Mouse (Mus musculus): ENCODE data around the gene Hapln4. TPM values are rescaled to one million over a fixed set of nuclear protein-coding genes. Genes with fewer than 3 reads are reported as not detected.

Gene Hapln4
- 0.31 and 0.65 TPM in 2 replicates for polyA plus RNA-seq (2012; rRNA removed; ENCODE audit: low replicate concordance)

GRCm38 (mm10) chr8:70083285-70083684 is at the start of gene Hapln4:
Gene Hapln4 (plus strand): TSS chr8:70083457.

GRCm38 (mm10) chr8:70042583-70043455 is 40.4 kb upstream of the Hapln4 start, which contains the start of the genes Mau2 and Sugp1:
Gene Mau2 (minus strand): TSS chr8:70042734.
Gene Sugp1 (plus strand): TSS chr8:70042813.

GRCm38 (mm10) chr8:70072441-70073069 is 10.7 kb upstream of the Hapln4 start, which contains the start of gene Tm6sf2:
Gene Tm6sf2 (plus strand): TSS chr8:70072924.

GRCm38 (mm10) chr8:70120667-70121066 is 37.4 kb downstream of the Hapln4 start, which contains the start of gene Ncan:
Gene Ncan (minus strand): TSS chr8:70120873.

GRCm38 (mm10) chr8:70131166-70131883 is 48.1 kb downstream of the Hapln4 start, which contains the start of gene Nr2c2ap:
Gene Nr2c2ap (plus strand): TSS chr8:70131333.

GRCm38 (mm10) chr8:70139026-70139857 is 56.0 kb downstream of the Hapln4 start, which contains the start of the genes Rfxank, Borcs8 and Mef2b:
Gene Rfxank (minus strand): TSS chr8:70139154.
Gene Borcs8 (plus strand): TSS chr8:70139499.
Gene Mef2b (plus strand): TSS chr8:70139711.

Other genes with a start within 250 kb of the Hapln4 start
- gene Cilp2, start 195.8 kb upstream of the Hapln4 start, polyA plus RNA-seq (2012; rRNA removed; ENCODE audit: low replicate concordance): 0.17 and 0.31 TPM in 2 replicates
- gene Tssk6, start 181.3 kb upstream of the Hapln4 start, polyA plus RNA-seq (2012; rRNA removed; ENCODE audit: low replicate concordance): 1.0 and 2.1 TPM in 2 replicates
- gene Ndufa13, start 180.9 kb upstream of the Hapln4 start, polyA plus RNA-seq (2012; rRNA removed; ENCODE audit: low replicate concordance): 129 and 145 TPM in 2 replicates
- 6.6 and 13.7 TPM in 2 replicates for gene Yjefn3, start 180.7 kb upstream of the Hapln4 start, polyA plus RNA-seq (2012; rRNA removed; ENCODE audit: low replicate concordance)
- 53.8 and 76.8 TPM in 2 replicates for gene Gatad2a, start 87.1 kb upstream of the Hapln4 start, polyA plus RNA-seq (2012; rRNA removed; ENCODE audit: low replicate concordance)
- gene Mau2, start 40.7 kb upstream of the Hapln4 start, polyA plus RNA-seq (2012; rRNA removed; ENCODE audit: low replicate concordance): 88.8 and 102 TPM in 2 replicates
- 8.4 and 9.6 TPM in 2 replicates for gene Sugp1, start 40.6 kb upstream of the Hapln4 start, polyA plus RNA-seq (2012; rRNA removed; ENCODE audit: low replicate concordance)
- 2.8 and 3.8 TPM in 2 replicates for gene Tm6sf2, start 10.5 kb upstream of the Hapln4 start, polyA plus RNA-seq (2012; rRNA removed; ENCODE audit: low replicate concordance)
- 0.36 and 0.73 TPM in 2 replicates for gene Ncan, start 37.4 kb downstream of the Hapln4 start, polyA plus RNA-seq (2012; rRNA removed; ENCODE audit: low replicate concordance)
- 11.8 and 12.8 TPM in 2 replicates for gene Nr2c2ap, start 47.9 kb downstream of the Hapln4 start, polyA plus RNA-seq (2012; rRNA removed; ENCODE audit: low replicate concordance)
- gene Rfxank, start 55.7 kb downstream of the Hapln4 start, polyA plus RNA-seq (2012; rRNA removed; ENCODE audit: low replicate concordance): 27.4 and 34.3 TPM in 2 replicates
- gene Borcs8, start 56.0 kb downstream of the Hapln4 start, polyA plus RNA-seq (2012; rRNA removed; ENCODE audit: low replicate concordance): 98.4 and 104 TPM in 2 replicates
- 0.29 and 3.7 TPM in 2 replicates for gene Mef2b, start 56.3 kb downstream of the Hapln4 start, polyA plus RNA-seq (2012; rRNA removed; ENCODE audit: low replicate concordance)
- gene Tmem161a, start 88.9 kb downstream of the Hapln4 start, polyA plus RNA-seq (2012; rRNA removed; ENCODE audit: low replicate concordance): 108 and 160 TPM in 2 replicates
- 37.9 and 68.3 TPM in 2 replicates for gene Slc25a42, start 128.8 kb downstream of the Hapln4 start, polyA plus RNA-seq (2012; rRNA removed; ENCODE audit: low replicate concordance)
- gene Sugp2, start 150.8 kb downstream of the Hapln4 start, polyA plus RNA-seq (2012; rRNA removed; ENCODE audit: low replicate concordance): 35.9 and 45.8 TPM in 2 replicates
- 16.3 and 19.1 TPM in 2 replicates for gene Armc6, start 151.0 kb downstream of the Hapln4 start, polyA plus RNA-seq (2012; rRNA removed; ENCODE audit: low replicate concordance)
- 28.4 and 42.3 TPM in 2 replicates for gene Homer3, start 199.4 kb downstream of the Hapln4 start, polyA plus RNA-seq (2012; rRNA removed; ENCODE audit: low replicate concordance)
- 43.0 and 47.9 TPM in 2 replicates for gene Ddx49, start 219.0 kb downstream of the Hapln4 start, polyA plus RNA-seq (2012; rRNA removed; ENCODE audit: low replicate concordance)
- 262 and 364 TPM in 2 replicates for gene Cope, start 219.1 kb downstream of the Hapln4 start, polyA plus RNA-seq (2012; rRNA removed; ENCODE audit: low replicate concordance)
- 1.1 and 8.3 TPM in 2 replicates for gene Cers1, start 232.3 kb downstream of the Hapln4 start, polyA plus RNA-seq (2012; rRNA removed; ENCODE audit: low replicate concordance)
- 2.9 TPM in 1 of 2 replicates, not detected in the other for gene Gdf1, start 246.4 kb downstream of the Hapln4 start, polyA plus RNA-seq (2012; rRNA removed; ENCODE audit: low replicate concordance)